Mouse (Mus musculus) testis, postnatal 10 days (tissue): ENCODE results near the gene Mtrr.

Source experiments
- DNase-seq: peaks from one replicate; pipeline ENCODE4 v3.0.0; 2021; ENCODE audit warnings: low spot score

Gene Mtrr

GRCm38 (mm10) chr13:68581747-68582516, at the start of gene Mtrr, which contains the start of gene Fastkd3:
Gene Mtrr, minus strand, starts transcription at chr13:68582149.
Gene Fastkd3, plus strand, starts transcription at chr13:68582234.
- peak; percentile 99 for DNase-seq

- no peak for DNase-seq
Measured at GRCm38 (mm10) chr13:68627041-68627440, 45.1 kb upstream of the Mtrr start.

GRCm38 (mm10) chr13:68622792-68623191, 40.8 kb upstream of the Mtrr start:
- peak; percentile 47 for DNase-seq

GRCm38 (mm10) chr13:68607652-68608405, 25.9 kb upstream of the Mtrr start:
- no peak for DNase-seq

- DNase-seq: peak; percentile 51
Measured at GRCm38 (mm10) chr13:68605689-68606126, 23.8 kb upstream of the Mtrr start.

- no peak for DNase-seq
Measured at GRCm38 (mm10) chr13:68603085-68603484, 21.1 kb upstream of the Mtrr start.

- no peak for DNase-seq
Measured at GRCm38 (mm10) chr13:68601184-68601583, 19.2 kb upstream of the Mtrr start.

GRCm38 (mm10) chr13:68598953-68599352, 17.0 kb upstream of the Mtrr start:
- DNase-seq: no peak

- DNase-seq: no peak
Measured at GRCm38 (mm10) chr13:68597667-68598066, 15.7 kb upstream of the Mtrr start.

- DNase-seq: no peak
Measured at GRCm38 (mm10) chr13:68597199-68597598, 15.2 kb upstream of the Mtrr start, which contains the start of gene 1700001L19Rik. Gene 1700001L19Rik, plus strand, starts transcription at chr13:68597421.

GRCm38 (mm10) chr13:68593797-68594196, 11.8 kb upstream of the Mtrr start:
- DNase-seq: no peak

GRCm38 (mm10) chr13:68588352-68588751, 6.4 kb upstream of the Mtrr start:
- DNase-seq: no peak

GRCm38 (mm10) chr13:68585441-68585840, 3.5 kb upstream of the Mtrr start:
- DNase-seq: no peak

GRCm38 (mm10) chr13:68583961-68584360, 2.0 kb upstream of the Mtrr start:
- DNase-seq: peak; percentile 52

- DNase-seq: no peak
Measured at GRCm38 (mm10) chr13:68582517-68582780, 500 bp upstream of the Mtrr start.

- DNase-seq: no peak
Measured at GRCm38 (mm10) chr13:68581086-68581740, 736 bp downstream of the Mtrr start.

GRCm38 (mm10) chr13:68577945-68578344, 4.0 kb downstream of the Mtrr start:
- DNase-seq: peak; percentile 82

GRCm38 (mm10) chr13:68574398-68574797, 7.6 kb downstream of the Mtrr start:
- DNase-seq: no peak

GRCm38 (mm10) chr13:68572966-68573913, 8.7 kb downstream of the Mtrr start:
- peak; percentile 56 for DNase-seq

- DNase-seq: no peak
Measured at GRCm38 (mm10) chr13:68572247-68572646, 9.7 kb downstream of the Mtrr start.

GRCm38 (mm10) chr13:68569589-68570336, 12.2 kb downstream of the Mtrr start:
- DNase-seq: peak; percentile 74
